Mouse (Mus musculus): ENCODE measurements around the gene Cdh8.

The Cdh8 gene

DNA sequence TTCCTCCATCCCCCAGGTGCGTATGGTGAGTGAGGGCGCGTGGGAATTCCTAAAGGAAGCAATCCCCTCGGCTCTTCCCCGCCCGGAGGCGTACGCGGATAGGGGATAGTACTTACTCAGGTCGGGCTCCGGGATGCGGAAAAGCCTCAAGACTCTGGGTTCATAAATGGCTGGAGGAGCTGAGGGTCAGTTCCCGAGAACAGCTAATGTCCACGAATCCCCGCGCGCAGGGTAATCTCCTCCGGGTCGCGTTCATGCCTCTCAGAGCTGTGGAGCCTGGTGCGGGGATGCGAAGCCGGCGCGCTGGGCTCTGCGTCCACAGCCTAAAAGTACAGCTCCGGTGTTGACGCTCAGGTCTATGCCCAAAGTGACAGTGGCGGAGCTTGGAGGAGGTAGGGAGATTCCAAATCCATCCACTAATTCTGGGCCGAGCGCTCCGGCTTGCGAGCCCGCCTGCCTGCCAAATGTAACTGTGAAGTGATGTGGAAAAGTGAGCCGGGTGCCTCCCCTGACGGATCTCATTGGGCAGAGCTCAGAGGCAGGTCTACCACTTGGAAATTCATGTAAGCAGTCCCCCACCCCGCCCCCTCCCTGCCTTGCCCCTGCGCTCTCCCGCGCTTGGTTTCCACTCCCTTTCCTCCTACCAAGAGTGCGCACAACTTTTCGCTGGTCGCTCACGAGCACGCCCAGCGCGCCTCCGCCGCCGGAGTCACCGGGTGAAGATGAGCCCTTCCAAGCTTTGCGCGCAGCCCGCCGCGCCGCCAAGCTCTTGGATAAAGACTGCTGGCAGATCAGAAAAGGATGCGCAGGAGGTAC lies at the start of gene Cdh8:
TSS of gene Cdh8 (minus strand) at position 506 of the 816 bp plus-strand sequence.
- DNase-seq (ENCODE audit: low read depth, low spot score) = peak; percentile 97

DNA sequence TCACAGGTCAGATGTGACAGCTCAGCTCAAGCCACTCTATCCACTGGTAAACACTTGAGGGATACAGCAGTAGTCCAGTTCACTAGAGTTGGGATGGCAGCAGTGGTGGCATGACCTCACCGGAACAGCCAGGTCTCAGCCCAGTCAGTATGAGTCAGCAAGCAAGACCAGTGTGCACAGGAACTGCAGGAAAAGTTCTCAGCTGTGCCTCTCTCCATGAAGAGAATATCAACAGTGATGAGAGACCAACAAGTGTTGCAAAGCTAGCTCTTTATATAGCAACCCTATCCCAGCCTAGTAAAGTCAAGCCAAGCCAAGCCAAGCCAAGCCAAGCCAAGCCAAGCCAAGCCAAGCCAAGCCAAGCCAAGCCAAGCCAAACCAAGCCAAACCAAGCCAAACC lies 30.2 kb upstream of the Cdh8 start:
- DNase-seq (ENCODE audit: low read depth, low spot score) = no peak

DNA sequence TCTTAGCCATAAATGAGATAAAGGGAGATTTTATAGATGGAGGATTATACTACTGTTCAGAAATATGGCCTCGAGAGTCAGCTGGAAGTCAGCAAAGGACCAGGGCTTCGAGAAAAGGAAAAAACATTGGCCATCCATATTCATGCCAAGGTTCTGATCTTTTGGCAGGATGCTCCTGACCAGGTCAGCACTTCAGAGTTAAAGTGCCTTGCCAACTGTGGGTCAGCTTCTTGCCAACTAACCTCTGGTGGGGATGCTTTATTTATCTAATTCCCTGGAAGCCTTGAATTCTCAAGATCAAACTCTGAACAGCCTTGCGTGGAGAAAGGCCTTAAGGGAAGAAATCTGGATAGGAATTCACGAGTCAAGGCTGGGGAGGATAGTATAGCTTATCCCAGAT lies 9.6 kb upstream of the Cdh8 start:
- peak; percentile 33 for DNase-seq (ENCODE audit: low read depth, low spot score)

GRCm38 (mm10) chr8:99421516-99421915 lies 5.2 kb upstream of the Cdh8 start:
- peak; percentile 88 for DNase-seq (ENCODE audit: low read depth, low spot score)

DNA sequence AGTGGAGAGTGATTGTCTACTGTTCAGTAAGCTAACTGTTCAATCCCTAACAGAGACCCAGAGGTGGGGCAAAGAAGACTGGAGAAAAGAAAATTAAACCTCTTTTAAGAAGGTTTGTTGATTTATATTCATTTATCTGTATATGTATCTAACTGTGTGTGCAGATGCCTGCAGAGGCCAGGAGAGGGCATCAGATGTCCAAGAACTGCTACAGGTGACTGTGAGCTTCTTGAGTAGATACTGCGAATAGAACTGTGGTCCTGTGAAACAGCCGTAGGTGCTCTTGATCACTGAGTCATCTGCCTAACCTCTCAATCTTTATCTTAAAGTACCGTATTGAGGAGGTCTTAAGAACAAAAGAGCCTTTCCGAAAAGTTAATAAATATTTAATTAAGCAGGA lies 3.5 kb upstream of the Cdh8 start:
- no peak for DNase-seq (ENCODE audit: low read depth, low spot score)

DNA sequence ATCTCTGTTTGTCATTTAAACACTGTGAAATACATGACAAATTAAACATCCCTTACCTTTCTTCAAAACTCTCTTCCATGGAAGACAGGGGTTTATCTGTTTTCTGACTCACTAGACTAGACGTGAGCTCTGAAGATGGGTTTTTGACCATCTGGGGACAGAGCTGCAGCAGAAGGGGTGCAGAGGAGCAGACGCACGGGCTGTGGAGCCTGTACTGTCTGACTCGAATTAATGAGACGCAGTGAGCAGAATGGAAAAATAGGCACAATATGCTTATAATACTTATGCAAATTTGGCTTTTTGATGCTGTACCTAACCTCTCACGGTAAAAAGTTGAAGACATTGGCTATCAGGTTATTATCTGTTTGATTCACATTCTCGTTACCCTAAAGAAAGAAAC lies 1.2 kb upstream of the Cdh8 start:
- DNase-seq (ENCODE audit: low read depth, low spot score) = peak; percentile 58

GRCm38 (mm10) chr8:99415076-99415965 lies 950 bp downstream of the Cdh8 start:
- peak; percentile 71 for DNase-seq (ENCODE audit: low read depth, low spot score)

DNA sequence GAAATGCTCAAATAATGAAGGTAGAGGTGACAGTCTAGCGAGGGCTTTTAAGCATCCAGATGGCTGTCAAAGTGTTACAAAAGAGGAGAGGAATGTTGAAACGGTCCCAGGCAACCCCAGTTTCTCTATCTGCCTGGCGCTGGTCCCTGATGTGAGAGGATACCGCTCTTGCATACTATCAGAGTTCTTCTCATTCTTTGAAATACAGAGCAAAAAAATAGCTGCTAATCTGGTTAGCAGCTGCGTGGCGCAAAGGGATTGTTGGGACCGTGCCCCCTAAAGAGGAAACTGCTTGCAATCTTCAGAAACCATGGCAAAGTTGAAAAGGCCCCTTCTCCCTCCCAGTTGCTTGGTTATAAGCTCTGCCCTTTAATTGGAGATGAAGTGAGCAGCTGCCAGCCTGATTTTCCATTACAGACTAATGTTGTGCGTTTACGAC lies 1.8 kb downstream of the Cdh8 start:
- DNase-seq (ENCODE audit: low read depth, low spot score) = no peak

DNA sequence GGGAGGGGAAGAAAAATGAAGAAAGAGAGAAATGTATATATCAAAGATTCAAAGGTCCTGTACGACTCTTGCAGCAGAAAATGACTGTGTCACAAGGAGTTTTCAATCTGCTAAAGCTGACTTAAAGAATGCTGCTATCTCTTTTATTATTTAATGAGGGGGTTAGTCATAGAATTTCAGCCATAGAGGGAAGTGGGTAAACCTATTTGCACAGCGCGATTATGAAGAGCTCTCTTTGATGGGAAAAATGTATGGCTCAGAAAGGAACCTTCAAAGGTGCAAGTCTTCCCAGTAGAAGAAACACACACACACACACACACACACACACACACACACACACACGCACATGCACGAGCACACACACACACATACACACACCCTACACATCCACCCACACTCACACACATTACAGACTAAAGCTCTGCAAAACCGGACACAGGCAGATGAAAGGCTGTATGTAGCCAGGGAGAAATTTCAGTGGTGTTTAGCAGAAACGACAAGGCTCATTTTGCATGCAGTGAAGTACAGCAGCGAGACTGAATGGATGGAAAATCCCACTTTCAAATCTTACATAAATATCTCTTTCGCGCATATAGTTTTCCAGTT lies 2.3 kb downstream of the Cdh8 start:
- DNase-seq (ENCODE audit: low read depth, low spot score) = peak; percentile 71

- peak; percentile 96 for DNase-seq (ENCODE audit: low read depth, low spot score)
Observed at GRCm38 (mm10) chr8:99393908-99394307, 22.4 kb downstream of the Cdh8 start.

GRCm38 (mm10) chr8:99370104-99370503 lies 46.2 kb downstream of the Cdh8 start:
- DNase-seq (ENCODE audit: low read depth, low spot score) = peak; percentile 73

- no peak for DNase-seq (ENCODE audit: low read depth, low spot score)
Observed at GRCm38 (mm10) chr8:99369166-99369565, 47.1 kb downstream of the Cdh8 start.

DNA sequence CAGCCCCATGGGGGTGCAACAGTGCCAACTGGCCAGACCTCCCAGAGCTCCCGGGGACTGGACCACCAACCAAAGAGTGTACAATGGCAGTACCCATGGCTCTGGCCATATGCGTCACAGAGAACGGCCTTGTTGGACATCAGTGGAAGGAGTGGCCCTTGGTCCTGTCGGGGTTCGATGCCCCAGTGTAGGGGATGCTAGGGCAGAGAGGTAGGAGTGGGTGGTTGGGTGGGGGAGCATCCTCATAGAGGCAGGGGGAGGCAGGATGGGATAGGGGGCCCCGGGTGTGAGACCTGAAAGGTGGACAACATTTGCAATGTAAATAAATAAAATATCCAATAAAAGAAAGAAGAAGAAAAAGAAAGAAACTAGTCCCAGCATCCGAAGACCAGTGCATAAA lies 47.8 kb downstream of the Cdh8 start:
- DNase-seq (ENCODE audit: low read depth, low spot score) = no peak

DNA sequence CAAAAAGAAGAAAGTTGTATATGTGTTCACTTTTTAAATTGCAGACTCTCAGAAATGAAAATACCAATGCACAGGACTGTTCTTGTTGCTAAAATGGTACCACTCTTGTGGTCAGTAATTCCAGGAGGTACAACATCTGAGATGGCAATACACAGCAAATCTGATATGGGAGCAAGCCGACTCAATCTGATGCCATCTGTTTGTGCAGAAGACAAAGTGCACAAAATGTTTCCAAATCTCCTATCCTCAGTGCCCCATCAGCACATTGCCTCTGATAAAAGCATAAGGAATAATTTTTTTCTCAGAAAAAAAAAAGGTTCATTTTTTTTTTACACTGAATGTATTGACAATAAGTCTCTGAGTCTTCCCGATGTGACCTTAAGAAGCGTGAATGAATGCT lies 62.3 kb downstream of the Cdh8 start:
- DNase-seq (ENCODE audit: low read depth, low spot score) = peak; percentile 63

- DNase-seq (ENCODE audit: low read depth, low spot score) = peak; percentile 67
Observed at GRCm38 (mm10) chr8:99353221-99353620, 63.0 kb downstream of the Cdh8 start.

GRCm38 (mm10) chr8:99349456-99349855 lies 66.8 kb downstream of the Cdh8 start:
- peak; percentile 30 for DNase-seq (ENCODE audit: low read depth, low spot score)

- peak; percentile 75 for DNase-seq (ENCODE audit: low read depth, low spot score)
Observed at GRCm38 (mm10) chr8:99348618-99349017, 67.7 kb downstream of the Cdh8 start.

- DNase-seq (ENCODE audit: low read depth, low spot score) = no peak
Observed at GRCm38 (mm10) chr8:99339310-99339709, 77.0 kb downstream of the Cdh8 start.

GRCm38 (mm10) chr8:99327559-99327958 lies 88.7 kb downstream of the Cdh8 start:
- DNase-seq (ENCODE audit: low read depth, low spot score) = peak; percentile 78

DNA sequence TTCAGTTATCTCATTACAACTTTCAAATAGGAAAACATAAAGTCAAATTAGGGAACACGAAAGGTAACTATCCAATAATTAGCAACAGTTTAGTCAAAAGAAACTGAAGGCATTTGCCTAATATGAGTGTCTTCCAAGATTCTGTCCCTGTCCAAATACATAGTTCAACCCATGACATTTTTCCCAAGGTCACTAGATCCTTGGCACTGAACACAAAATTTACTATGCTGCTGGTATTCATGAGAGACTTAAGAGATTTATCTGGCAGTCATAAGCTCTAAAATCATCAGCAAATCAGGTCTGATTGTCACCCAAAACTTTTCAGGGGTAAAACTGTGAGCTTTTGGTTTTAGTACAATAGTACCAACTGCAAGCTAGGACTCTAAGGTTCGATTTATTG lies 101.7 kb downstream of the Cdh8 start:
- DNase-seq (ENCODE audit: low read depth, low spot score) = no peak

- DNase-seq (ENCODE audit: low read depth, low spot score) = no peak
Observed at GRCm38 (mm10) chr8:99304184-99304583, 112.1 kb downstream of the Cdh8 start.

GRCm38 (mm10) chr8:99290201-99290600 lies 126.1 kb downstream of the Cdh8 start:
- no peak for DNase-seq (ENCODE audit: low read depth, low spot score)
